Mouse (Mus musculus): ENCODE results near the gene Tmem37. TPM values are rescaled to one million over a fixed set of nuclear protein-coding genes. Genes with fewer than 3 reads are reported as not detected.

Tmem37 gene
- polyA plus RNA-seq, 1 experiment from 2014 or later = 108 TPM

Other genes with a start within 250 kb of the Tmem37 start
- 2.8 and 2.9 TPM in 2 replicates for gene Ptpn4, start 236.5 kb downstream of the Tmem37 start, polyA plus RNA-seq (2015; fragmentation: Nextera tagmentation; extraction: Ambion mirVana)
- gene Tmem177, start 160.9 kb downstream of the Tmem37 start, polyA plus RNA-seq (2015; fragmentation: Nextera tagmentation; extraction: Ambion mirVana) = 7.4 and 7.9 TPM in 2 replicates
- gene Cfap221, start 76.8 kb downstream of the Tmem37 start, polyA plus RNA-seq (2015; fragmentation: Nextera tagmentation; extraction: Ambion mirVana) = not detected in 2 replicates
- 0.51 and 0.88 TPM in 2 replicates for gene Sctr, start 67.2 kb downstream of the Tmem37 start, polyA plus RNA-seq (2015; fragmentation: Nextera tagmentation; extraction: Ambion mirVana)
- 1,842 and 2,069 TPM in 2 replicates for gene Dbi, start 47.0 kb upstream of the Tmem37 start, polyA plus RNA-seq (2015; fragmentation: Nextera tagmentation; extraction: Ambion mirVana)
- 13.2 and 14.6 TPM in 2 replicates for gene 3110009E18Rik, start 47.1 kb upstream of the Tmem37 start, polyA plus RNA-seq (2015; fragmentation: Nextera tagmentation; extraction: Ambion mirVana)
- 2.1 and 3.3 TPM in 2 replicates for gene Steap3, start 198.6 kb upstream of the Tmem37 start, polyA plus RNA-seq (2015; fragmentation: Nextera tagmentation; extraction: Ambion mirVana)

Measured in intestine, embryonic 16.5 days (tissue).